In the genomic region with DNA sequence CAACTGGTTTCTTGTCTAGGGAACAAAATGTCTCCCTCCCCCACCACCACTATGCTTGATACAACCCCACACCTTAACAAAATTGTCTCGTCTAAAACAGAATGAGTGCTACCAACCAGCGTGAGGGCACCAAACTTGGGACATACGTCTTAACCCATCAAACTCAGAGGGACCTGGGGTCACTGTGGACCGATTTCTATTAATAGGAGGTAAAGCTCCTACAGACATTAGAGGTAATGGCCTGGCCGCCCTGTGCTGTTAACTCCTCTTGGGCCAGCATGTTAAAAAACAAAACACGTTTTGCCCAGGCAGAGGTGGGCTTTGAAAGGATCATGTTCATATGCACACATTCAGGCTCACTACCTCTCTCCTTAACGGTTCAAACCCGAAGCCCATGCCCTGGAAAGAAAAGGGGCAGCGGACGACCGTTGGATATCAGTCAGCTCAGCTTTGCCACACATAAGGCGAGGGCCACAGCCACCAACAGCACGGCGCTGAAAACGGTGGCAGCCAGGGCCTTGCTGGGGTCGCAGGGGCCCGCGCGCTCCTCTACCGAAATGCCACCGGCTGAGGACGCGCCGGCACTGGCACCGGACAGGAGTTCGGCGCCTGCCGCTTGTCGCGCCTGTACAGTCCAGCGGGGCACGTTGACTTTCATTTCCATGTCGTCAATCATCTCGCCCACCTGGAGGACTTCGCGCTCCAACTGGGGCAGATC, we compare ENCODE assay signal across 7 mouse cellular contexts. TPM values are rescaled to one million over a fixed set of nuclear protein-coding genes. Genes with fewer than 3 reads are reported as not detected.
DNase-seq lines count a peak whose midpoint lies in the region; ATAC-seq and TF ChIP-seq lines count a peak whose summit lies in the region.

No protein-coding gene starts in this region.

- no peak for ATAC-seq in lung, embryonic 15.5 days (ENCODE audit: borderline replicate concordance, extremely low read depth, low FRiP score, low TSS enrichment)
- ATAC-seq in forebrain, embryonic 12.5 days (ENCODE audit: low FRiP score) = no peak
- no peak for ATAC-seq in limb, embryonic 12.5 days (ENCODE audit: insufficient number of reproducible peaks, insufficient read depth, low FRiP score, low TSS enrichment, low read depth)
- ATAC-seq in megakaryocyte progenitor cell, adult 5-6 weeks (replicated peaks; ENCODE audit: poor library complexity) = no peak

- peak overlapping the region; percentile 97 for H3K4me2 ChIP-seq in lung, embryonic 15.5 days
- H3K4me2 ChIP-seq in forebrain, embryonic 12.5 days = peak overlapping the region; percentile 99
- peak overlapping the region; percentile 99 for H3K4me2 ChIP-seq in limb, embryonic 12.5 days

- no peak for DNase-seq in lung, postnatal 25 days (ENCODE audit: low spot score)
- DNase-seq in testis, postnatal 10 days (ENCODE audit: low spot score) = no peak

- H3K9me3 ChIP-seq in lung, embryonic 15.5 days = no peaks in the 10 kb centered on the region
- H3K9me3 ChIP-seq in forebrain, embryonic 12.5 days = no peaks in the 10 kb centered on the region
- peaks cover 3% of the 10 kb centered on the region; the same call in 1 of the 2 replicates for H3K9me3 ChIP-seq in limb, embryonic 12.5 days

- H3K4me1 ChIP-seq in lung, embryonic 15.5 days = peaks cover 22% of the 10 kb centered on the region
- peaks cover 26% of the 10 kb centered on the region for H3K4me1 ChIP-seq in forebrain, embryonic 12.5 days
- peaks cover 26% of the 10 kb centered on the region for H3K4me1 ChIP-seq in limb, embryonic 12.5 days (replicated peaks)
- H3K4me1 ChIP-seq in small intestine, adult 2 months (ENCODE audit: control insufficient read depth, insufficient read depth, insufficient read length, low read length) = peaks cover 5% of the 10 kb centered on the region

- no peak for TF ChIP-seq CTCF in small intestine, adult 2 months (IDR thresholded peaks at IDR 0.05; ENCODE audit: extremely low read depth, insufficient read length, insufficient replicate concordance, low read depth, low read length)

- peak overlapping the region; percentile 91 for H3K4me3 ChIP-seq in lung, embryonic 15.5 days
- peak overlapping the region; percentile 72 for H3K4me3 ChIP-seq in forebrain, embryonic 12.5 days (replicated peaks)
- H3K4me3 ChIP-seq in limb, embryonic 12.5 days (replicated peaks) = peak overlapping the region; percentile 87
- H3K4me3 ChIP-seq in small intestine, adult 2 months (ENCODE audit: low read depth, low read length) = peak overlapping the region; percentile 86

- H3K27me3 ChIP-seq in lung, embryonic 15.5 days = peaks cover 43% of the 10 kb centered on the region
- H3K27me3 ChIP-seq in forebrain, embryonic 12.5 days = peaks cover 41% of the 10 kb centered on the region
- H3K27me3 ChIP-seq in limb, embryonic 12.5 days = peaks cover 31% of the 10 kb centered on the region
- H3K27me3 ChIP-seq in small intestine, adult 2 months (ENCODE audit: control insufficient read depth, insufficient read depth, low read length) = peaks cover 19% of the 10 kb centered on the region

- no peak for TF ChIP-seq POLR2A in small intestine, adult 2 months (IDR thresholded peaks at IDR 0.05; ENCODE audit: low read depth, low read length)

- no peak overlapping the region; the same call in 1 of the 2 replicates for H3K9ac ChIP-seq in lung, embryonic 15.5 days
- peak overlapping the region; percentile 53 for H3K9ac ChIP-seq in forebrain, embryonic 12.5 days
- H3K9ac ChIP-seq in limb, embryonic 12.5 days (replicated peaks) = peak overlapping the region; percentile 58

- no peak overlapping the region for H3K27ac ChIP-seq in lung, embryonic 15.5 days
- no peak overlapping the region for H3K27ac ChIP-seq in forebrain, embryonic 12.5 days
- H3K27ac ChIP-seq in limb, embryonic 12.5 days = no peak overlapping the region
- H3K27ac ChIP-seq in small intestine, adult 2 months (ENCODE audit: insufficient read depth, low read depth, low read length) = no peak overlapping the region

- 3% methylated on average over 36 of the region's 36 CpGs for WGBS in lung, embryonic 15.5 days
- WGBS in forebrain, embryonic 12.5 days = 3% methylated on average over 36 of the region's 36 CpGs
- WGBS in limb, embryonic 12.5 days = 4% methylated on average over 36 of the region's 36 CpGs
- WGBS in small intestine, adult 2 months = 8% methylated on average over 36 of the region's 36 CpGs

- no peaks in the 10 kb centered on the region for H3K36me3 ChIP-seq in lung, embryonic 15.5 days
- H3K36me3 ChIP-seq in forebrain, embryonic 12.5 days (replicated peaks) = no peaks in the 10 kb centered on the region
- no peaks in the 10 kb centered on the region for H3K36me3 ChIP-seq in limb, embryonic 12.5 days
- no peaks in the 10 kb centered on the region for H3K36me3 ChIP-seq in small intestine, adult 2 months (ENCODE audit: control insufficient read depth, insufficient read depth, low read length)

RNA-seq across cellular contexts. Expression of gene Rgs9bp, which starts 1.2 kb away (rescaled TPM):
- 0.05 and 0.14 TPM in 2 replicates for polyA plus RNA-seq in lung, embryonic 15.5 days (2015; fragmentation: Nextera tagmentation; extraction: Ambion mirVana)
- 0.04 and 0.14 TPM in 2 replicates for polyA plus RNA-seq in forebrain, embryonic 12.5 days (2016; fragmentation: Nextera tagmentation; extraction: Ambion mirVana)
- 0.19 and 0.28 TPM in 2 replicates for polyA plus RNA-seq in limb, embryonic 12.5 days (2016; fragmentation: Nextera tagmentation; extraction: Ambion mirVana)
- 0.03 TPM in 2 replicates for polyA plus RNA-seq in small intestine, adult 2 months (2012; rRNA removed)
- total RNA-seq in megakaryocyte progenitor cell, adult 5-6 weeks (2015) = 0.93 and 1.2 TPM in 2 replicates
- total RNA-seq in megakaryocyte progenitor cell, adult 5-6 weeks (2017) = 0.92 and 1.0 TPM in 2 replicates

RNA-seq across cellular contexts. Expression of gene Ankrd27, which starts 1.8 kb away (rescaled TPM):
- 33.8 and 35.9 TPM in 2 replicates for polyA plus RNA-seq in lung, embryonic 15.5 days (2015; fragmentation: Nextera tagmentation; extraction: Ambion mirVana)
- 33.4 and 36.7 TPM in 2 replicates for polyA plus RNA-seq in forebrain, embryonic 12.5 days (2016; fragmentation: Nextera tagmentation; extraction: Ambion mirVana)
- polyA plus RNA-seq in limb, embryonic 12.5 days (2016; fragmentation: Nextera tagmentation; extraction: Ambion mirVana) = 41.6 and 44.9 TPM in 2 replicates
- polyA plus RNA-seq in small intestine, adult 2 months (2012; rRNA removed) = 8.5 and 13.5 TPM in 2 replicates
- 37.5 and 44.2 TPM in 2 replicates for total RNA-seq in megakaryocyte progenitor cell, adult 5-6 weeks (2015)
- 55.8 and 57.1 TPM in 2 replicates for total RNA-seq in megakaryocyte progenitor cell, adult 5-6 weeks (2017)

RNA-seq across cellular contexts. Expression of gene Nudt19, which starts 28.1 kb away (rescaled TPM):
- 50.1 and 52.7 TPM in 2 replicates for polyA plus RNA-seq in lung, embryonic 15.5 days (2015; fragmentation: Nextera tagmentation; extraction: Ambion mirVana)
- 44.6 and 47.5 TPM in 2 replicates for polyA plus RNA-seq in forebrain, embryonic 12.5 days (2016; fragmentation: Nextera tagmentation; extraction: Ambion mirVana)
- 33.0 and 37.5 TPM in 2 replicates for polyA plus RNA-seq in limb, embryonic 12.5 days (2016; fragmentation: Nextera tagmentation; extraction: Ambion mirVana)
- 51.8 and 60.5 TPM in 2 replicates for polyA plus RNA-seq in small intestine, adult 2 months (2012; rRNA removed)
- total RNA-seq in megakaryocyte progenitor cell, adult 5-6 weeks (2015) = 120 and 124 TPM in 2 replicates
- total RNA-seq in megakaryocyte progenitor cell, adult 5-6 weeks (2017) = 41.1 and 61.3 TPM in 2 replicates

RNA-seq across cellular contexts. Expression of gene Tdrd12, which starts 46.7 kb away (rescaled TPM):
- polyA plus RNA-seq in lung, embryonic 15.5 days (2015; fragmentation: Nextera tagmentation; extraction: Ambion mirVana) = 0.29 and 0.30 TPM in 2 replicates
- 0.12 and 0.17 TPM in 2 replicates for polyA plus RNA-seq in forebrain, embryonic 12.5 days (2016; fragmentation: Nextera tagmentation; extraction: Ambion mirVana)
- 0.59 and 0.68 TPM in 2 replicates for polyA plus RNA-seq in limb, embryonic 12.5 days (2016; fragmentation: Nextera tagmentation; extraction: Ambion mirVana)
- not detected in 2 replicates for polyA plus RNA-seq in small intestine, adult 2 months (2012; rRNA removed)
- 0.20 and 0.49 TPM in 2 replicates for total RNA-seq in megakaryocyte progenitor cell, adult 5-6 weeks (2015)
- total RNA-seq in megakaryocyte progenitor cell, adult 5-6 weeks (2017) = 0.68 TPM in 1 of 2 replicates, not detected in the other
